Mouse (Mus musculus) urinary bladder, postnatal 36 days (tissue): Measurements from ENCODE around the gene Sez6l.
"Not testable (repeated sequence)": the region's sequence is repeated elsewhere in the genome, so short reads cannot be mapped to it uniquely, and the experiment has no call there.

Source experiments
- DNase-seq, 2 experiments: peaks; one replicate each; pipeline ENCODE4 v3.0.0; 2022; ENCODE audit warnings: low spot score in 2 of 2, mixed read lengths in 1 of 2

Sez6l gene

GRCm38 (mm10) chr5:112433004-112433403 is 144.0 kb downstream of the Sez6l start:
- peak; percentile 55 to 69 for DNase-seq

- DNase-seq = no peak
These were observed 145.0 kb downstream of the Sez6l start for GRCm38 (mm10) chr5:112432033-112432432.

- DNase-seq = no peak
These were observed 145.7 kb downstream of the Sez6l start for GRCm38 (mm10) chr5:112431120-112431775.

GRCm38 (mm10) chr5:112428944-112429343 is 148.0 kb downstream of the Sez6l start:
- DNase-seq = peak; percentile 13 to 53

- peak; percentile 22 to 26 for DNase-seq
These were observed 149.7 kb downstream of the Sez6l start for GRCm38 (mm10) chr5:112427283-112427682.

GRCm38 (mm10) chr5:112426635-112427034 is 150.3 kb downstream of the Sez6l start:
- no peak for DNase-seq

GRCm38 (mm10) chr5:112419535-112419934 is 157.4 kb downstream of the Sez6l start:
- DNase-seq = no peak

- no peak for DNase-seq
These were observed 159.0 kb downstream of the Sez6l start for GRCm38 (mm10) chr5:112418023-112418422.

- DNase-seq = no peak
These were observed 160.3 kb downstream of the Sez6l start for GRCm38 (mm10) chr5:112416673-112417072.

GRCm38 (mm10) chr5:112412781-112413180 is 164.2 kb downstream of the Sez6l start:
- not testable (repeated sequence) for DNase-seq

- DNase-seq = no peak
These were observed 165.3 kb downstream of the Sez6l start for GRCm38 (mm10) chr5:112411514-112412335.

- no peak for DNase-seq
These were observed 165.9 kb downstream of the Sez6l start for GRCm38 (mm10) chr5:112411072-112411471.

GRCm38 (mm10) chr5:112409274-112409673 is 167.7 kb downstream of the Sez6l start:
- DNase-seq = no peak

- DNase-seq = no peak
These were observed 171.0 kb downstream of the Sez6l start for GRCm38 (mm10) chr5:112406017-112406416.

GRCm38 (mm10) chr5:112402437-112402836 is 174.5 kb downstream of the Sez6l start:
- DNase-seq = no peak

- no peak for DNase-seq
These were observed 177.7 kb downstream of the Sez6l start for GRCm38 (mm10) chr5:112399284-112399683.

- no peak for DNase-seq
These were observed 180.9 kb downstream of the Sez6l start for GRCm38 (mm10) chr5:112396066-112396465.

- DNase-seq = peak in 1 of 2 experiments; percentile 32
These were observed 182.1 kb downstream of the Sez6l start, which contains the start of gene Asphd2 for GRCm38 (mm10) chr5:112394779-112395443. Gene Asphd2 (minus strand): TSS chr5:112394866.

GRCm38 (mm10) chr5:112394415-112394763 is 182.6 kb downstream of the Sez6l start:
- no peak for DNase-seq

- DNase-seq = no peak
These were observed 183.1 kb downstream of the Sez6l start for GRCm38 (mm10) chr5:112393741-112394414.

- DNase-seq = no peak
These were observed 185.2 kb downstream of the Sez6l start for GRCm38 (mm10) chr5:112391676-112392323.
